Comparison of ENCODE assay signal across 8 mouse cellular contexts in the genomic region with DNA sequence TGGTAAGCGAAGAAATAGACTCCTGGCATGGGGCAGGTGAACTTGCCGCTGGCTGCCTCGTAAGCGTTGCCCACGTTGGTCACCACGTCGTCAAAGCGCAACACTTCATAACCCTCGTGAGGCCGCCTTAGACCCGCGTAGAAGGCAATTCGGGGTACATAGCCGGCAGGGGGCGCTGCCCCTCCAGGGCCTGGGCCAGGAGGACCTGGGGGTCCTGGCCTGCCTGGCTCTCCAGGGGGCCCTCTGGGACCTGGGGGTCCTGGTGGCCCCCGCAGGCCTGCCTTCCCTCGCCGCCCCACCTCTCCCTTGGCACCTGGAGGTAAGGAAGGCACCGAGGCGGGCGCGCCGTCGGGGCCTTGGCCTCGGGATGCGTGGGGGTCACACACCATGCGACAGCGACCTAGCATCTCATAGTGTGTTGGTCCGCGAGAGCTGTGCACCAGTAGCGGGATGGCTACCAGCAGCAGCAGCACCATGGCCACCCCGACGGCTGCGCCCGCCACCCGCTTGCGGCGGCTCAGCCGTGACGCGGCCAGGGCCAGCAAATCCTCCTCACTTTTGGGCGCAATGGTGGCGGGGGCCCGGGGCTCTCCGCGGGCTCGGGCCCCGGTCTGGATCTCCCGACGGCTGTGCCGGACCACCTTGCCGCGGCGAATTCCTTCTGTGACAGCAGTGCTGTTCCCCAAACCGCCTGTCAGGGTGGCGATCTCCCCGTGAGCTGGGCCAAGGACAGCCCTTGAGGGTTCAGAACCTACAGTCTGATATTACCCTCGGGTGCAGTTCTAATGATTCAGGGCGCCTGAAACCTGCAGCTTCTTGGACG. TPM values are rescaled to one million over a fixed set of nuclear protein-coding genes. Genes with fewer than 3 reads are reported as not detected.
DNase-seq lines count a peak whose midpoint lies in the region; ATAC-seq lines count a peak whose summit lies in the region.

TSS of gene C1ql4 (minus strand) at position 565 of the 823 bp plus-strand sequence.

- no peak within 1 kb of the TSS for H3K9ac ChIP-seq in kidney, embryonic 15.5 days
- H3K9ac ChIP-seq in midbrain, embryonic 11.5 days (ENCODE audit: low read length) = peak within 1 kb of the TSS; percentile 40; the same call in 1 of the 2 replicates

- H3K9me3 ChIP-seq in kidney, embryonic 15.5 days (replicated peaks) = no peaks in the 10 kb centered on the region
- no peaks in the 10 kb centered on the region for H3K9me3 ChIP-seq in midbrain, embryonic 11.5 days (ENCODE audit: control insufficient read depth, low read length)

- H3K36me3 ChIP-seq in kidney, embryonic 15.5 days = peaks cover 8% of the 10 kb centered on the region
- H3K36me3 ChIP-seq in midbrain, embryonic 11.5 days (ENCODE audit: control insufficient read depth, insufficient read depth, low read length) = peaks cover 3% of the 10 kb centered on the region; the same call in 1 of the 2 replicates

- H3K4me3 ChIP-seq in kidney, embryonic 15.5 days (replicated peaks) = peak within 1 kb of the TSS; percentile 34
- H3K4me3 ChIP-seq in midbrain, embryonic 11.5 days (ENCODE audit: low read depth, low read length) = peak within 1 kb of the TSS; percentile 26

- 6% methylated on average over 60 of the region's 60 CpGs for WGBS in kidney, embryonic 15.5 days
- 6% methylated on average over 60 of the region's 60 CpGs for WGBS in midbrain, embryonic 11.5 days

- no peak within 1 kb of the TSS for H3K27ac ChIP-seq in kidney, embryonic 15.5 days
- H3K27ac ChIP-seq in midbrain, embryonic 11.5 days (ENCODE audit: low read depth, low read length) = no peak within 1 kb of the TSS

- H3K27me3 ChIP-seq in kidney, embryonic 15.5 days = peaks cover 84% of the 10 kb centered on the region
- H3K27me3 ChIP-seq in midbrain, embryonic 11.5 days (ENCODE audit: control insufficient read depth, insufficient read depth, low read length) = peaks cover 72% of the 10 kb centered on the region

- ATAC-seq in kidney, embryonic 15.5 days (replicated peaks; ENCODE audit: low FRiP score) = no peak
- 0 out of 2 replicates have a peak, but pooled peaks have one; percentile 14 for ATAC-seq in midbrain, embryonic 11.5 days (ENCODE audit: low FRiP score)

- peaks cover 43% of the 10 kb centered on the region for H3K4me1 ChIP-seq in kidney, embryonic 15.5 days
- H3K4me1 ChIP-seq in midbrain, embryonic 11.5 days (ENCODE audit: control insufficient read depth, insufficient read depth, low read length) = peaks cover 8% of the 10 kb centered on the region; the same call in 1 of the 2 replicates

- peak within 1 kb of the TSS; percentile 60 for H3K4me2 ChIP-seq in kidney, embryonic 15.5 days
- H3K4me2 ChIP-seq in midbrain, embryonic 11.5 days = peak within 1 kb of the TSS; percentile 36

- DNase-seq in kidney, adult 8-10 months = no peak
- DNase-seq in embryo, embryonic 9.5 days (ENCODE audit: extremely low spot score) = peak; percentile 37
- DNase-seq in induced T-regulatory cell, adult 2 months (ENCODE audit: low read depth) = peak; percentile 62
- DNase-seq in midbrain, embryonic 11.5 days (ENCODE audit: low spot score, missing footprints) = peak; percentile 92
- peak; percentile 63 for DNase-seq in thymus, postnatal 14 days
- no peak for DNase-seq in left cerebral cortex, adult 11 months (ENCODE audit: low spot score)
- DNase-seq in urinary bladder, postnatal 4 days (ENCODE audit: low spot score in 2 of 2) = no peak

RNA-seq across cellular contexts. Expression of gene C1ql4, which starts in this region (rescaled TPM):
- 0.72 and 1.1 TPM in 2 replicates for polyA plus RNA-seq in kidney, embryonic 15.5 days (2015; fragmentation: Nextera tagmentation; extraction: Ambion mirVana)
- 5.0 and 6.2 TPM in 2 replicates for polyA plus RNA-seq in midbrain, embryonic 11.5 days (2014; fragmentation: Nextera tagmentation; extraction: Ambion mirVana)

Comparison
In these comparisons a context has a peak if more than half of its experiments do, and no peak if none do; other contexts are left out.
1. DNase-seq: peak in embryo, embryonic 9.5 days (single experiment), induced T-regulatory cell, adult 2 months (single experiment), midbrain, embryonic 11.5 days (single experiment) and thymus, postnatal 14 days (single experiment); none in kidney, adult 8-10 months (0 of 2), left cerebral cortex, adult 11 months (single experiment) and urinary bladder, postnatal 4 days (0 of 2).